Mouse (Mus musculus) heart, embryonic 13.5 days (tissue): ENCODE measurements around the gene Col23a1. TPM values are rescaled to one million over a fixed set of nuclear protein-coding genes. Genes with fewer than 3 reads are reported as not detected.
"Not testable (repeated sequence)": the region's sequence is repeated elsewhere in the genome, so short reads cannot be mapped to it uniquely, and the experiment has no call there.

Source experiments
- ATAC-seq: fragments of 200-750 bp; cut with Nextera tagmentation; 2 replicates; pipeline ENCODE4 v1.8.0; 2017; ENCODE audit warnings: moderate TSS enrichment; ENCODE audit not compliant: insufficient number of reproducible peaks, low FRiP score, low TSS enrichment; ENCODE audit errors: extremely low read depth
- H3K27ac ChIP-seq: fragments of 300-500 bp; sonication (generic); replicated peaks from 2 replicates; pipeline ENCODE4 v1.5.1; 2015; ENCODE audit warnings: moderate library complexity, mild to moderate bottlenecking, inconsistent platforms
- H3K27me3 ChIP-seq: fragments of 300-500 bp; sonication (generic); replicated peaks from 2 replicates; pipeline ENCODE4 v1.6.1; 2015; ENCODE audit warnings: mild to moderate bottlenecking, inconsistent platforms
- H3K36me3 ChIP-seq: fragments of 300-500 bp; sonication (generic); 2 replicates; pipeline ENCODE4 v1.6.1; 2015; ENCODE audit warnings: mild to moderate bottlenecking, inconsistent platforms
- H3K4me1 ChIP-seq: fragments of 300-500 bp; sonication (generic); 2 replicates; pipeline ENCODE4 v1.6.1; 2015; ENCODE audit warnings: inconsistent platforms
- H3K4me2 ChIP-seq: fragments of 300-500 bp; sonication (generic); 2 replicates; pipeline ENCODE4 v1.6.1; 2015; ENCODE audit warnings: inconsistent platforms, mild to moderate bottlenecking, moderate library complexity
- H3K4me3 ChIP-seq: fragments of 300-500 bp; sonication (generic); 2 replicates; pipeline ENCODE4 v1.5.1; 2015; ENCODE audit warnings: moderate library complexity, mild to moderate bottlenecking, inconsistent platforms
- H3K9ac ChIP-seq: fragments of 300-500 bp; sonication (generic); 2 replicates; pipeline ENCODE4 v1.6.1; 2015; ENCODE audit warnings: inconsistent platforms, mild to moderate bottlenecking, moderate library complexity
- H3K9me3 ChIP-seq: fragments of 300-500 bp; sonication (generic); 2 replicates; pipeline ENCODE4 v1.6.1; 2016; ENCODE audit warnings: inconsistent platforms
- WGBS: fragments of 180-500 bp; shearing (Covaris S2); methylation state at CpG from one replicate; pipeline ENCODE4 v1.1.7; 2015; ENCODE audit warnings: mixed read lengths; 5-methylcytosine and 5-hydroxymethylcytosine counted together
- polyA plus RNA-seq: library from polyadenylated mRNA; unstranded; fragments of >200 nt; fragmentation: Nextera tagmentation; extraction: Ambion mirVana; gene quantifications from 2 replicates; pipeline ENCODE4 v1.2.1, GENCODE M21; 2015

Col23a1 gene
- polyA plus RNA-seq, 1 experiment from 2014 or later = 9.9 TPM

DNA sequence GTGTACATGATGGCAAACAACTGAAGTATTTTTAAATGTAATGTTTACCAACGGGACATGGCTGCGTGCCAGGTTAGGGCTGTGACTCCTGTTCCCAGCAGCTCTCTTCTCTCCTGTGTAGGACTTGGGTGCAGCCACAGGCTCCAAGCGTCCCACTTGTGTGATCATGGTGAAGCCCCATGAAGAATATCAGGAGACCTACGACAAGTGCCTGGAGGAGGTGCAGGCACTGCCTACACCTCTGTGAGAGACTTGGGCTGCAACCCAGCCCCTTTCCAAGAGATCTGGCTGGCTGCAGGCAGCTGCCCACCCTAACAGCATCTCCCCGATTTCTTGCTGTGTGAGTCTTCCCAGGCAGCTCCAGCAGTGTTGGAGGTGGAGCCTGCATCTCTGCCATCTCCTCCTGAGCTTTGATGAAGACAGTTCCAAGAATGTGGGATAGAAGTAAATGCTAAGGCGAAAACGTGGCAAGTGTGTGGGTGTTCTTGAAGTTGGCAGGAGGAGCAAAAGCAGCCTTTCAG is 333.3 kb downstream of the Col23a1 start:
- no peak overlapping the region for H3K27ac ChIP-seq
- no peaks in the 10 kb centered on the region for H3K27me3 ChIP-seq
- no peaks in the 10 kb centered on the region for H3K9me3 ChIP-seq
- no peak overlapping the region for H3K4me2 ChIP-seq
- peaks cover 67% of the 10 kb centered on the region for H3K36me3 ChIP-seq
- no peak for ATAC-seq
- no peak overlapping the region for H3K9ac ChIP-seq
- H3K4me3 ChIP-seq = no peak overlapping the region
- H3K4me1 ChIP-seq = peaks cover 26% of the 10 kb centered on the region
- WGBS = 88% methylated on average over 7 of the region's 7 CpGs

DNA sequence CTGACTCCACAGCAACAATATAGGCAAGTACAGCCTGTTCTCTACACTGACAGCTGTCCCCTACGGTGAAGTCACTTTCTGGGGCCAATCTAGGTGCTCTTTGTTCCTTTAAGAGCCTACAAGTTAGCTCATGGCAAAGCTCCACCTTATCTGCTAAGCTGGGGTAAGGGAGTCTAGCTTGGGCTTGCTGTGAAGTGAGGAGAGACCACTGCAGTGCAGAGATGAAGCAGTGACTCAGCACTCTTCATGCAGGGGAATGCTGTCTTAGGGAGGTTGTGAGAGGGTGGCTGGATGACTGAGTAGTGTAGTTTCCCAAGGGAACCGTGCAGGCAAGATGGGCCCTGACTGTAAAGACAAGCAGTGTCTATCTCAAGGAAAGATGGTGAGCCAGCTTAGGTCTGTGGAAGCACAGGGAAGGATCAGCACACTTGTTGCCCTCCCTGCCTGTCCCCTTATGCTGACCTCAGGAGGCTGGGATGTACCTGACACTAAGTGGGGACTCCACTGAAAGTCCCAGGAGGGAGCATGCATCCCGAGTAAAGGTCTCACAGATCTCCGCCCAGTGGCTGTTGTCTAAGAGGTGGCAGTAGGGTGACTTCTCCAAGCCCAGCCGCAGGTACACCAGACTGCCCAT is 335.6 kb downstream of the Col23a1 start:
- no peaks in the 10 kb centered on the region for H3K9me3 ChIP-seq
- no peak overlapping the region for H3K4me2 ChIP-seq
- H3K27ac ChIP-seq = no peak overlapping the region
- peaks cover 81% of the 10 kb centered on the region for H3K36me3 ChIP-seq
- 59% methylated on average over 5 of the region's 5 CpGs for WGBS
- H3K27me3 ChIP-seq = no peaks in the 10 kb centered on the region
- H3K4me1 ChIP-seq = peaks cover 18% of the 10 kb centered on the region
- no peak overlapping the region for H3K4me3 ChIP-seq
- ATAC-seq = no peak
- no peak overlapping the region for H3K9ac ChIP-seq

DNA sequence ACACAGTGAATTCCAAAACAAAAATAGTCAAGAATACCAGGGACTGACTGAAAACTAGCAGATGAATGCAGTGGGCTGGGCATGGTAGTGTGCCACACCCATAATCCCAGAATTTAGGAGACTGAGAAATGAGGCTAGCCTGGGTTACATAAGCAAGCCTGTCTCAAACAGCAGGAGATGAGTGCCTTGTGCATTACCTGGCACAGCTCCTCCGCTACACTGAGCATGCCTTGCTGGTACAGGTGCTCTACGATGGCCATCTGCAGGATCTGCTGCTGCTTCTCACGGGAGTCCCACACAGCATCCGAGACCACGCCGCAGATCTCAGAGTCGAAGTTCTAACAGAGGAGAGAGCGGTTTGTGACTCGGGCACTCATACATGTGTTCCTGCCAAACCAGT is 337.7 kb downstream of the Col23a1 start:
- no peak for ATAC-seq
- Histone ChIP-seq H3K27me3 (no peaks in the 10 kb centered on the region), H3K4me3 (no peak overlapping the region), H3K36me3 (peaks cover 68% of the 10 kb centered on the region), H3K9me3 (no peaks in the 10 kb centered on the region), H3K4me1 (peaks cover 6% of the 10 kb centered on the region; the same call in 1 of the 2 replicates), H3K27ac (no peak overlapping the region), H3K4me2 (no peak overlapping the region), H3K9ac (no peak overlapping the region)
- 92% methylated on average over 9 of the region's 9 CpGs for WGBS

DNA sequence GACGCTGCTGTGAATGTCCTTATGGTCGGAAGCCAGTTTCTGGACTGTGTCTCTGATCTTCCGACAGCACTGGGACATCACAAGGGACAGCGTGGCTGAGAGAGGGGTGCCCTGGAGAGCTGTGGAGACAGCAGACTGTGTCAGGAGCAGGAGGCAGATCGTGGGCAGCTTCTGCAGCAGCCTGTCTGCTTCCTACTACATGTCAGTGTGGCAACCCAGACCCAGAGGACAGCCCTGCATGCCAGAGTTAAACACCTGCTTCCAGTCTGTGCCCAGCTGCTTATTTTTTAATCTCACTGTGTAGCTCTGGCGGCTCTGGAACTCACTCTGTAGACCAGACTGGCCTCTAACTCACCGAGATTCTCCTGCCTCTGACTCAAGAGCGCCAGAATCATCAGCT is 338.2 kb downstream of the Col23a1 start:
- Histone ChIP-seq H3K9me3 (no peaks in the 10 kb centered on the region), H3K27ac (no peak overlapping the region), H3K9ac (no peak overlapping the region), H3K4me3 (no peak overlapping the region), H3K4me1 (peaks cover 6% of the 10 kb centered on the region; the same call in 1 of the 2 replicates), H3K4me2 (no peak overlapping the region), H3K27me3 (no peaks in the 10 kb centered on the region), H3K36me3 (peaks cover 64% of the 10 kb centered on the region)
- 76% methylated on average over 8 of the region's 8 CpGs for WGBS
- ATAC-seq = no peak

DNA sequence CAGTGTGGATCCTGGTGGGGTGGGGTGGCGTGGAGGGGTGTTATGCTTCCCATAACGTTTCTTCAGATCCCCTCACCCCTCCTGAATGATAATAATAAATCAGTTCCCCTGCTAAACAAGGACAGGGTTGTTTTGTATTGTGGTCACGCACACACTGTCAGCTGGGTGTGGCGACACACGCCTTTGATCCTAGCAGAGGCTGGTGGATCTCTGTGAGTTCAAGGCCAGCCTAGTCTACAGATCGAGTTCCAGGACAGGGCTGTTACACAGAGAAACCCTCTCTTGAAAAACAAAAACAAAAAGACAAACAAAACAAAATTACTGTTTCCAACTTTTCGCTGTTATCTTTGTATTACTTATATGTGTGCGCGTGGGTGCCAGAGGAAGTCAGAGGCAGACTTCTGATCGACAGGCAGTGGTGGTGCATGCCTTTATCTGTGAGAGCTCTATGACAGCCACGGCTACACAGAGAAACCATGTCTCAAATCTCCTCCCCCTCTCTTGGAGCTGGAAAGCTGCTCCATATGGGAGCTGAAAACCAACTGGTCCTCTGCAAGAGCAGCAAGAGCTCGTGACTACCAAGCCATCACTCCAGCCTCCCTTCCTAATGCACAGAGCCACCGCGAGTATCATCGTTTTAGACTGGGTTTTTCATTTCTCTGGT is 340.1 kb downstream of the Col23a1 start:
- no peak overlapping the region for H3K27ac ChIP-seq
- 76% methylated on average over 15 of the region's 15 CpGs for WGBS
- H3K27me3 ChIP-seq = no peaks in the 10 kb centered on the region
- H3K9ac ChIP-seq = no peak overlapping the region
- H3K4me2 ChIP-seq = no peak overlapping the region
- peaks cover 45% of the 10 kb centered on the region for H3K36me3 ChIP-seq
- H3K4me3 ChIP-seq = no peak overlapping the region
- H3K4me1 ChIP-seq = peaks cover 15% of the 10 kb centered on the region
- ATAC-seq = no peak
- no peaks in the 10 kb centered on the region for H3K9me3 ChIP-seq

DNA sequence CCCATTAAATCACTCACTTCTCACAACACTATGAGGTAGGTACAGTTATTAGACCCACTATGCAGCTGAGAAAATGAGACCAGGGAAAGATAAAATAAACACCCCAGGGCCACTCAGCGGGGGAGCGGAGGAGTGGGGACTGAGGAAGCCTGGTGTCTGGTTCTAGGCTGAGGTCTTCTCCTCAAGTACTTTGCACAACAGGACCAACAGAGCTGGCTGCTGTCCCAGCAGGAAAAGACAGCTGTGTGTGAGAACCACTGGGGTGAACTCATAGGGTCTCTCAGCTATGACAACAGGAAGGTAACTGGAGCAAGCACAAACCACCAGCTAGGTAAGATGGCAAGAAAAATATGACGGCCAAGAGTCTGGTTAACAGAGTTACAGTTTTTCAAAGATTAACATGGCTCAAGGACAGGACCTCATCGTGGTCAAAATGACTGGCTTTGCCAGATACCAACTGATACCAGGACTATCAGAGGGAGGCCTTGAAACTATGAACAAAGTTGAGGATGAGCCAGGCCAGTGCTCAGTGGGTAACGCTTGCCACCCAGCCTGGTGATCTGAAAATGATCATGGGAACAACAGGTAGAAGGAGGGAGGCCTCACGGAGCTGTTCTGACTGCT is 342.5 kb downstream of the Col23a1 start:
- H3K36me3 ChIP-seq = peaks cover 22% of the 10 kb centered on the region
- H3K27ac ChIP-seq = no peak overlapping the region
- no peak overlapping the region for H3K9ac ChIP-seq
- H3K4me2 ChIP-seq = no peak overlapping the region
- 76% methylated on average over 6 of the region's 6 CpGs for WGBS
- no peak for ATAC-seq
- H3K4me1 ChIP-seq = peaks cover 26% of the 10 kb centered on the region
- no peak overlapping the region for H3K4me3 ChIP-seq
- no peaks in the 10 kb centered on the region for H3K27me3 ChIP-seq
- no peaks in the 10 kb centered on the region for H3K9me3 ChIP-seq

DNA sequence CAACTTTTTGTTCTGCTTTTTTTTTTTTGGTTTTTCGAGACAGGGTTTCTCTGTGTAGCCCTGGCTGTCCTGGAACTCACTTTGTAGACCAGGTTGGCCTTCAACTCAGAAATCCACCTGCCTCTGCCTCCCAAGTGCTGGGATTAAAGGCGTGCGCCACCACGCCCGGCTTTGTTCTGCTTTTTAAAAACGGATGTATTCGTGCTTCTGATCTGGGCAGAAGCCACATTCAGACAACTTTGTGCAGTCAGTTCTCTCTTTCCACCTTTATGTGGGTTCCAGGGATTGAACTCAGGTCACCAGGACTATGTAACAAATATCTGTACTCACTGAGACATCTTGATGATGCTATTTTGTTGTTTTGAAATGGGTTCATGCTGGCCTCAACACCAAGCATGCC is 343.5 kb downstream of the Col23a1 start:
- H3K9ac ChIP-seq, H3K9me3 ChIP-seq, ATAC-seq, H3K4me2 ChIP-seq, H3K27me3 ChIP-seq, H3K27ac ChIP-seq, H3K4me3 ChIP-seq: not testable (repeated sequence)
- Histone ChIP-seq H3K4me1 (peaks cover 33% of the 10 kb centered on the region), H3K36me3 (peaks cover 12% of the 10 kb centered on the region)
- WGBS = 89% methylated on average over 7 of the region's 7 CpGs

Other genes with a start within 250 kb of the Col23a1 start
- gene Olfr1375, start 241.8 kb upstream of the Col23a1 start, polyA plus RNA-seq = not detected in 2 replicates
- gene Zfp354a, start 230.7 kb upstream of the Col23a1 start, polyA plus RNA-seq = 5.1 and 5.3 TPM in 2 replicates
- gene Gm12569, start 69.4 kb upstream of the Col23a1 start, polyA plus RNA-seq = not detected in 2 replicates
- gene Clk4, start 28.2 kb upstream of the Col23a1 start, polyA plus RNA-seq = 66.8 and 78.1 TPM in 2 replicates
- 0.17 and 0.27 TPM in 2 replicates for gene BC049762, start 26.9 kb upstream of the Col23a1 start, polyA plus RNA-seq